Mouse (Mus musculus) lung, embryonic 14.5 days (tissue): Measurements from ENCODE around the gene 2310039H08Rik. TPM values are rescaled to one million over a fixed set of nuclear protein-coding genes. Genes with fewer than 3 reads are reported as not detected.

Experiments used
- ATAC-seq: fragments of 200-750 bp; cut with Nextera tagmentation; 2 replicates; pipeline ENCODE4 v1.8.0; 2017; ENCODE audit warnings: mild to moderate bottlenecking, moderate TSS enrichment, moderate library complexity; ENCODE audit not compliant: insufficient read depth
- DNase-seq: peaks from one replicate; pipeline ENCODE4 v3.0.0-alpha.2; 2015
- H3K27ac ChIP-seq: fragments of 300-500 bp; sonication (generic); 2 replicates; pipeline ENCODE4 v1.5.1; 2014; ENCODE audit warnings: low read depth, mild to moderate bottlenecking, moderate library complexity
- H3K27me3 ChIP-seq: fragments of 300-500 bp; sonication (generic); 2 replicates; pipeline ENCODE4 v1.6.1; 2014; ENCODE audit warnings: low read length, control low read depth; ENCODE audit not compliant: insufficient read depth
- H3K36me3 ChIP-seq: fragments of 300-500 bp; sonication (generic); 2 replicates; pipeline ENCODE4 v1.6.1; 2014; ENCODE audit warnings: control low read depth; ENCODE audit not compliant: insufficient read depth
- H3K4me1 ChIP-seq: fragments of 300-500 bp; sonication (generic); 2 replicates; pipeline ENCODE4 v1.6.1; 2014; ENCODE audit warnings: antibody characterized with exemption, control low read depth; ENCODE audit not compliant: insufficient read depth
- H3K4me2 ChIP-seq: fragments of 300-500 bp; sonication (generic); 2 replicates; pipeline ENCODE4 v1.6.1; 2014; ENCODE audit warnings: mild to moderate bottlenecking
- H3K4me3 ChIP-seq: fragments of 300-500 bp; sonication (generic); 2 replicates; pipeline ENCODE4 v1.5.1; 2014; ENCODE audit warnings: low read depth, low read length
- H3K9ac ChIP-seq: fragments of 300-500 bp; sonication (generic); 2 replicates; pipeline ENCODE4 v1.6.1; 2014
- H3K9me3 ChIP-seq: fragments of 300-500 bp; sonication (generic); 2 replicates; pipeline ENCODE4 v1.6.1; 2016; ENCODE audit warnings: low read depth, low read length, control low read depth
- CTCF ChIP-seq: IDR thresholded peaks from 2 replicates; pipeline ENCODE4 v1.5.1; 2016; ENCODE audit warnings: antibody characterized with exemption, low read depth
- WGBS: fragments of 180-500 bp; shearing (Covaris S2); extraction: QIAGEN DNeasy Blood & Tissue Kit; methylation state at CpG from one replicate; pipeline ENCODE4 v1.1.7; 2014; 5-methylcytosine and 5-hydroxymethylcytosine counted together
- polyA plus RNA-seq: library from polyadenylated mRNA; unstranded; fragments of >200 nt; fragmentation: Nextera tagmentation; extraction: Ambion mirVana; gene quantifications from 2 replicates; pipeline ENCODE4 v1.2.1, GENCODE M21; 2014

2310039H08Rik gene
- polyA plus RNA-seq, 1 experiment from 2014 or later: 64.7 TPM

DNA sequence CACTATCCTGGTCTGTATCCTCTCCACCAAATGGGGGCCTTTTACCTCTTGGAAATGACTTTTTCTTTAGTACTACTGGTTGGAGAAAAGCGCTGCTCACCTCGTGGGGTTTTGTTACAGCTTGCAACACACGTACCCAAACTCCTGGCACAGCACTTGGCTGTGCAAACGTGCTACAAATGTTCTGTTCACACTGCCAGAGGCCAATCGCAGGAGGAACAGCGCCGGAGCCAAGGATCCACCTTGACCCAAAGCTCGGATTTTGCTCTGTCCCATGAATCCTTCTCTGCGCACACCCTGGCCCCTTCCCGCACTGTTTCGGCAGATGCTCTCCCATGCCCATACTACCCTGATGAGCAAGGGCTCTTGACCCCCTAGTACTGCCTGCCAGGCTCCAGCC, 43.9 kb upstream of the 2310039H08Rik start:
- 39% methylated on average over 11 of the region's 11 CpGs for WGBS
- H3K4me3 ChIP-seq: peak overlapping the region; percentile 25; the same call in 1 of the 2 replicates

DNA sequence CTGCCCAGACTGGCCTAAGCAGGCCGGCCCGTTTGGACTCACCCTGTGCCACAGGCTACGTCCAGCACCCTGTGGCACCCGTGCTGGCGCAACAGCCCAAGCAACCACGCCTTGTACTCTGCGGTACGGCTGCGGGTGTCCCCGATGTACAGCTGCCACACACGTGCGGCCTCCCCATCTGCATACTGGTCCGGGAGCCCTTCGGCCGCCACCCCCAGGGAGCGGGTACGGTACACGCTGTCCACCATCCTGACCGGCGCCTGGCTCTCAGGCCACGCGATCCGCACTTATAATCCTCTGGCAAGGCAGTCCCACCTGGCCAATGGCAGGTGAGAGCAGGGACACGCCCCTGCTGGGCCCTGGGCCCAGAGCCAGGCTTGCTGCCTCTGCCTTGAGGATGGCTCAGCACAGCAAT, 43.5 kb upstream of the 2310039H08Rik start, which contains the start of gene Gnmt:
Gnmt (minus strand) TSS at position 265 of the 415 bp plus-strand sequence.
- DNase-seq (peak; percentile 45), ATAC-seq (peak; percentile 48; the same call in 1 of the 2 replicates)
- WGBS: 16% methylated on average over 24 of the region's 24 CpGs
- Histone ChIP-seq H3K9ac (no peak within 1 kb of the TSS), H3K4me2 (peak within 1 kb of the TSS; percentile 57), H3K27me3 (peaks cover 9% of the 10 kb centered on the region; the same call in 1 of the 2 replicates), H3K27ac (no peak within 1 kb of the TSS), H3K4me1 (no peaks in the 10 kb centered on the region), H3K9me3 (no peaks in the 10 kb centered on the region), H3K36me3 (peaks cover 14% of the 10 kb centered on the region; the same call in 1 of the 2 replicates), H3K4me3 (peak within 1 kb of the TSS; percentile 25)
- TF ChIP-seq CTCF: no peak

More for the DNA sequence above, 43.9 kb upstream of the 2310039H08Rik start:
- TF ChIP-seq CTCF: no peak
- H3K9me3 ChIP-seq: no peaks in the 10 kb centered on the region
- peak overlapping the region; percentile 57 for H3K4me2 ChIP-seq
- DNase-seq: no peak
- H3K27me3 ChIP-seq: peaks cover 9% of the 10 kb centered on the region; the same call in 1 of the 2 replicates
- H3K9ac ChIP-seq: no peak overlapping the region
- H3K36me3 ChIP-seq: peaks cover 17% of the 10 kb centered on the region; the same call in 1 of the 2 replicates
- H3K4me1 ChIP-seq: no peaks in the 10 kb centered on the region
- no peak overlapping the region for H3K27ac ChIP-seq
- no peak for ATAC-seq

DNA sequence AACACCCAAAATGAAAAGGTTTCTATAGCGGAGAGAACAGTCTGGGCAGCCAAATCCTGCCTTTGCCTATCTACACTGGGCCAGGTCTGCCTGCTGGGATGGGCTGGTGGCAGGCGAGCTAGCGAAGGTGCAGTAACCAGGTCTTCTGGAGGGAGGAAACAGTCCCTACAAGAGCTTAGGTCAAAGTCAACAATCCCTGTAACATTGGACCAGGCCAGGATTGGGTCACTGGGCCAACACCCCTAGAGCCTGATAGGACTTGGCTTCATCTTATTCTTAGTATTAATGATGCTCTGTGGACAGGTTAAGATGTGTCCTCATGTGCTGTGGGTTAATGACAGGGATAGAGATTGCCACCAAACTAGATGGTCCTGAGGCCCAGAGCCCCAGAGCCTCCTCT, 38.4 kb upstream of the 2310039H08Rik start:
- ATAC-seq: no peak
- Histone ChIP-seq H3K4me1 (no peaks in the 10 kb centered on the region), H3K36me3 (peaks cover 21% of the 10 kb centered on the region), H3K9ac (no peak overlapping the region), H3K27ac (no peak overlapping the region), H3K27me3 (peaks cover 6% of the 10 kb centered on the region; the same call in 1 of the 2 replicates), H3K9me3 (no peaks in the 10 kb centered on the region), H3K4me3 (no peak overlapping the region), H3K4me2 (no peak overlapping the region)
- no peak for TF ChIP-seq CTCF
- no peak for DNase-seq
- WGBS: 94% methylated on average over 3 of the region's 3 CpGs

DNA sequence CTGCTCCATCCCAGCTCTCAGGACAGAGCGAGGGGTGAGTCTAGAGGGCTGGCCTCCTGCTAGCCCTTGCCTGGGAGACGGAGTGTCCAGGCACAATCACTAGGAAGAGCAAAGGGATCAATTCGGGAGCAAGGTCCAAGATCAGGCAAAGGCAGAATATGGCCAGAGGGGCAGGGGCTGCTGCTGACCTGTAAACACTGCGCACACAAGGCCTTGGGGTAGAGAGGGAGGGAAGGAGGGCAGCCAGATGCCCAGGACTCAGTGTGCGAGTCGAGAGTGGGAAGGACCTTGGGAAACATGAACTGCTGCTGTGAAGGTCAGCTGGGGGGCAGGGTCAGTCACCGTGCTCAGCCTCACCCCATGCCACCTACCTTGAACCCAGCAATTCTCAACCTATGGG, 37.1 kb upstream of the 2310039H08Rik start:
- Histone ChIP-seq H3K9me3 (no peaks in the 10 kb centered on the region), H3K4me3 (no peak overlapping the region), H3K9ac (no peak overlapping the region), H3K27me3 (no peaks in the 10 kb centered on the region), H3K36me3 (peaks cover 21% of the 10 kb centered on the region), H3K4me1 (no peaks in the 10 kb centered on the region), H3K27ac (no peak overlapping the region), H3K4me2 (no peak overlapping the region)
- DNase-seq (no peak), ATAC-seq (no peak)
- WGBS: 83% methylated on average over 7 of the region's 7 CpGs
- no peak for TF ChIP-seq CTCF

DNA sequence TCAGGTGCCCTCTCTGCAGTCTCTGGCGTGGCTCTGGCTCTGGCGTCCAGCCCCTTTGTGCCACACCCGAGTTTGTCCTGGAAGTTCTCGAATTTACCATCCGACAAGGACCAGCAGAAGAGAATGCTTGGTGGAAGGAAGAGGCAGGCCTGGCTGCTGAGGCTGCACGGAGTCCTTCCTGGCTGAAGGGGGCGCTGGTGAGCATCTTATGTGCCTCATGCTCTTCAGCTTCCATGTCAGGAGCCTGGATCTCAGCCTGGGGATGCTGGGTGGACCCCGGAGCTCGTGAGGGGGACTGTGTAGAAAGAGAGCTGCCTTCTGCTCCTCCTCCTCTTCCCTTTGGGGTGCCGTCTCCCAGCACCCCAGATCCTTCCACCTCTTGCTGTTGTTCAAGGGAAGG, 36.3 kb upstream of the 2310039H08Rik start:
- H3K4me2 ChIP-seq: no peak overlapping the region
- WGBS: 60% methylated on average over 9 of the region's 10 CpGs
- no peaks in the 10 kb centered on the region for H3K4me1 ChIP-seq
- no peak overlapping the region for H3K9ac ChIP-seq
- H3K36me3 ChIP-seq: peaks cover 23% of the 10 kb centered on the region
- no peaks in the 10 kb centered on the region for H3K9me3 ChIP-seq
- peak; percentile 58 for TF ChIP-seq CTCF
- DNase-seq (peak; percentile 48), ATAC-seq (no peak)
- no peak overlapping the region for H3K4me3 ChIP-seq
- no peaks in the 10 kb centered on the region for H3K27me3 ChIP-seq
- H3K27ac ChIP-seq: no peak overlapping the region

DNA sequence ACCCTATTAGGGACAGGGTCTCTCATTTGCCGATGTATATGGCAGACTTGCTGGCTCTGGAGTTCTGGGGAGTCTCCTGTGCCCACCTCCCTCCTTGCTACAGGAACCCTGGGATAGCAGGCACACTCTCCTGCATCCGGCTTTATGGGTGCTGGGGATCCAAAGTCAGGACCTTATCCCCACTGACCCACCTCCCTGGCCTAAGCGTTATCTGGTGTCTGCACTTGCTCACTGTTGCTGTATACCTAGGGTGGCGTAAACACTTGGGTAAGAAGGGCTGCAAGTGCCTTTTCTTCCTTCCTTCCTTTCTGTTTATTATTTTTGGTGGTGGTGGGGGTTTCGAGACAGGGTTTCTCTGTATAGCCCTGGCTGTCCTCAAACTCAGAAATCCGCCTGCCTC, 31.1 kb upstream of the 2310039H08Rik start:
- DNase-seq (no peak), ATAC-seq (no peak)
- Histone ChIP-seq H3K27me3 (no peaks in the 10 kb centered on the region), H3K9me3 (no peaks in the 10 kb centered on the region), H3K4me3 (no peak overlapping the region), H3K27ac (no peak overlapping the region), H3K9ac (no peak overlapping the region), H3K4me2 (no peak overlapping the region), H3K36me3 (peaks cover 45% of the 10 kb centered on the region), H3K4me1 (no peaks in the 10 kb centered on the region)
- WGBS: 84% methylated on average over 6 of the region's 6 CpGs
- TF ChIP-seq CTCF: no peak

DNA sequence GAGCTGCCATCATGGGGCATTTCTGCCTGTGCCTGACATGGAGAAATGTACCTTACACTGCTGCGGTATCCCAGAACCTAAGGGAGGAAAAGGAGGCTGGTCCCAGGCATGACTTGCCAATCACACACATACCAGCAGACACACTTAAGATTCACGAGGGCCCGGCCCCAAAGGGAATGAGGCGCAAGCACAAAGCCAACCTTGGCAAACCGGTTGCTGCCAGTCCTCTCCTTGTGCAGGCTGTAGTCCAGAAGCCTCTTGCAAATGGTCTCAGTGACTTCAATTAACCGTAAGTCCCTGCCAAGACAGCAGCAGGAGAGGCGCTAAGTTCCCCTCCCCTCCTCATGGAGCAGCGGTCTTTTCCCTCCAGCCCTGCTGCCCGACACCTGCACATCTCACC, 29.4 kb upstream of the 2310039H08Rik start:
- DNase-seq: no peak

More for the DNA sequence above, 29.4 kb upstream of the 2310039H08Rik start:
- H3K4me3 ChIP-seq: no peak overlapping the region
- no peak overlapping the region for H3K9ac ChIP-seq
- H3K27me3 ChIP-seq: no peaks in the 10 kb centered on the region
- H3K27ac ChIP-seq: no peak overlapping the region
- H3K4me1 ChIP-seq: no peaks in the 10 kb centered on the region
- 83% methylated on average over 9 of the region's 9 CpGs for WGBS
- no peaks in the 10 kb centered on the region for H3K9me3 ChIP-seq
- no peak for TF ChIP-seq CTCF
- peaks cover 47% of the 10 kb centered on the region for H3K36me3 ChIP-seq
- H3K4me2 ChIP-seq: no peak overlapping the region
- ATAC-seq: no peak
